Comparison of ENCODE assay signal across 24 mouse cellular contexts in genomic region chr5:53761346-53761745, GRCm38 (mm10). TPM values are rescaled to one million over a fixed set of nuclear protein-coding genes. Genes with fewer than 3 reads are reported as not detected.
DNase-seq lines count a peak whose midpoint lies in the region; ATAC-seq and TF ChIP-seq lines count a peak whose summit lies in the region.
"Had no signal": no experiment of that assay in that cellular context is flagged by ENCODE, and none has a peak within 500 bp of the region (broad histone marks: within the 10 kb centered on the region; RNA-seq: fewer than 3 reads in every experiment).

No protein-coding gene starts in this region.

- no peak overlapping the region for H3K4me2 ChIP-seq in heart, embryonic 12.5 days
- no peak overlapping the region for H3K4me2 ChIP-seq in intestine, embryonic 15.5 days (replicated peaks)
- no peak overlapping the region for H3K4me2 ChIP-seq in intestine, postnatal 0 days (replicated peaks; ENCODE audit: low read depth)
- no peak overlapping the region for H3K4me2 ChIP-seq in kidney, embryonic 16.5 days (replicated peaks; ENCODE audit: low read depth, low read length)
- H3K4me2 ChIP-seq: embryonic facial prominence, embryonic 12.5 days; forebrain, embryonic 15.5 days; hindbrain, embryonic 13.5 days had no signal

- no peaks in the 10 kb centered on the region for H3K36me3 ChIP-seq in heart, embryonic 12.5 days
- H3K36me3 ChIP-seq in intestine, embryonic 15.5 days: no peaks in the 10 kb centered on the region
- no peaks in the 10 kb centered on the region for H3K36me3 ChIP-seq in intestine, postnatal 0 days (ENCODE audit: control insufficient read depth, insufficient read depth)
- H3K36me3 ChIP-seq in kidney, embryonic 16.5 days (ENCODE audit: insufficient read depth, low read length): no peaks in the 10 kb centered on the region
- H3K36me3 ChIP-seq: embryonic facial prominence, embryonic 12.5 days; forebrain, embryonic 15.5 days; hindbrain, embryonic 13.5 days had no signal

- no peak overlapping the region for H3K4me3 ChIP-seq in heart, embryonic 12.5 days
- no peak overlapping the region for H3K4me3 ChIP-seq in intestine, embryonic 15.5 days (replicated peaks)
- H3K4me3 ChIP-seq in intestine, postnatal 0 days (ENCODE audit: low read depth, low read length): no peak overlapping the region
- no peak overlapping the region for H3K4me3 ChIP-seq in kidney, embryonic 16.5 days (ENCODE audit: low read length)
- H3K4me3 ChIP-seq: embryonic facial prominence, embryonic 12.5 days; forebrain, embryonic 15.5 days; hindbrain, embryonic 13.5 days had no signal

- no peak for DNase-seq in heart, postnatal 36 days
- DNase-seq in kidney, postnatal 10 days: no peak
- no peak for DNase-seq in gastrocnemius, postnatal 10 days
- DNase-seq: adrenal gland, postnatal 14 days; cerebellum, adult 11-12 months; cerebellum, adult 9-10 months; cerebellum, postnatal 25 days; gastrocnemius, postnatal 25 days; heart, postnatal 4 days had no signal

- 0 out of 2 replicates have a peak overlapping the region, but pooled peaks have one; percentile 64 for H3K27ac ChIP-seq in heart, embryonic 12.5 days (ENCODE audit: poor library complexity, severe bottlenecking)
- 0 out of 2 replicates have a peak overlapping the region, but pooled peaks have one; percentile 22 for H3K27ac ChIP-seq in intestine, embryonic 15.5 days
- H3K27ac ChIP-seq in intestine, postnatal 0 days (ENCODE audit: low read depth, low read length): no peak overlapping the region
- H3K27ac ChIP-seq in kidney, embryonic 16.5 days (ENCODE audit: low read length): peak overlapping the region; percentile 74; the same call in 1 of the 2 replicates
- H3K27ac ChIP-seq: embryonic facial prominence, embryonic 12.5 days; forebrain, embryonic 15.5 days; hindbrain, embryonic 13.5 days had no signal

- WGBS in heart, embryonic 12.5 days: 75% methylated on average over 3 of the region's 3 CpGs
- 55% methylated on average over 3 of the region's 3 CpGs for WGBS in intestine, embryonic 15.5 days
- WGBS in intestine, postnatal 0 days: 57% methylated on average over 3 of the region's 3 CpGs
- 82% methylated on average over 3 of the region's 3 CpGs for WGBS in kidney, embryonic 16.5 days

- no peak for ATAC-seq in heart, embryonic 12.5 days (ENCODE audit: insufficient number of reproducible peaks, low FRiP score)
- no peak for ATAC-seq in intestine, embryonic 15.5 days
- ATAC-seq in intestine, postnatal 0 days: no peak
- no peak for ATAC-seq in kidney, embryonic 16.5 days (ENCODE audit: low FRiP score, low TSS enrichment)
- ATAC-seq: activated CD4-positive, CD25-positive, alpha-beta regulatory T cell, adult 4 months; forebrain, embryonic 15.5 days; Patski had no signal

- intact Hi-C loops in heart, postnatal 36 days (cut with DNase I): no loop called here

- no peak for TF ChIP-seq CTCF in intestine, postnatal 0 days (IDR thresholded peaks at IDR 0.05; ENCODE audit: low read depth)

- no peaks in the 10 kb centered on the region for H3K27me3 ChIP-seq in heart, embryonic 12.5 days (replicated peaks)
- no peaks in the 10 kb centered on the region for H3K27me3 ChIP-seq in intestine, embryonic 15.5 days (replicated peaks)
- no peaks in the 10 kb centered on the region for H3K27me3 ChIP-seq in intestine, postnatal 0 days (replicated peaks; ENCODE audit: control insufficient read depth, insufficient read depth, low read length)
- no peaks in the 10 kb centered on the region for H3K27me3 ChIP-seq in kidney, embryonic 16.5 days (ENCODE audit: insufficient read depth, low read length)
- H3K27me3 ChIP-seq: CH12.LX; embryonic facial prominence, embryonic 12.5 days; forebrain, embryonic 15.5 days; hindbrain, embryonic 13.5 days; Patski had no signal

- no peak overlapping the region for H3K9ac ChIP-seq in heart, embryonic 12.5 days
- H3K9ac ChIP-seq in intestine, embryonic 15.5 days: no peak overlapping the region
- H3K9ac ChIP-seq in intestine, postnatal 0 days (ENCODE audit: low read depth, low read length): no peak overlapping the region
- H3K9ac ChIP-seq in kidney, embryonic 16.5 days (replicated peaks; ENCODE audit: low read length): no peak overlapping the region
- H3K9ac ChIP-seq: embryonic facial prominence, embryonic 12.5 days; forebrain, embryonic 15.5 days; hindbrain, embryonic 13.5 days had no signal

- H3K9me3 ChIP-seq in heart, embryonic 12.5 days (replicated peaks): no peaks in the 10 kb centered on the region
- H3K9me3 ChIP-seq in intestine, embryonic 15.5 days: no peaks in the 10 kb centered on the region
- no peaks in the 10 kb centered on the region for H3K9me3 ChIP-seq in intestine, postnatal 0 days (ENCODE audit: control insufficient read depth)
- no peaks in the 10 kb centered on the region for H3K9me3 ChIP-seq in kidney, embryonic 16.5 days (ENCODE audit: low read length)
- H3K9me3 ChIP-seq: embryonic facial prominence, embryonic 12.5 days; forebrain, embryonic 15.5 days; hindbrain, embryonic 13.5 days had no signal

- H3K4me1 ChIP-seq in heart, embryonic 12.5 days (replicated peaks): 0 out of 2 replicates have a peak, but pooled peaks cover 4% of the 10 kb centered on the region
- H3K4me1 ChIP-seq in intestine, embryonic 15.5 days (replicated peaks): no peaks in the 10 kb centered on the region
- no peaks in the 10 kb centered on the region for H3K4me1 ChIP-seq in intestine, postnatal 0 days (replicated peaks; ENCODE audit: control insufficient read depth, insufficient read depth, low read length)
- no peaks in the 10 kb centered on the region for H3K4me1 ChIP-seq in kidney, embryonic 16.5 days (ENCODE audit: insufficient read depth, low read length)
- H3K4me1 ChIP-seq: embryonic facial prominence, embryonic 12.5 days; forebrain, embryonic 15.5 days; hindbrain, embryonic 13.5 days had no signal

RNA-seq across cellular contexts. Expression of gene Tbc1d19, which starts 48.1 kb away (rescaled TPM):
- polyA plus RNA-seq in heart, embryonic 12.5 days (2016; fragmentation: Nextera tagmentation; extraction: Ambion mirVana): 30.5 and 36.9 TPM in 2 replicates
- 10 to 100 TPM; 18.3 to 22.3 TPM for total RNA-seq in heart, postnatal 36 days (2021)
- 27.9 and 31.5 TPM in 2 replicates for polyA plus RNA-seq in intestine, embryonic 15.5 days (2015; fragmentation: Nextera tagmentation; extraction: Ambion mirVana)
- 7.5 and 8.3 TPM in 2 replicates for polyA plus RNA-seq in intestine, postnatal 0 days (2015; fragmentation: Nextera tagmentation; extraction: Ambion mirVana)
- 51.4 and 56.9 TPM in 2 replicates for polyA plus RNA-seq in kidney, embryonic 16.5 days (2015; fragmentation: Nextera tagmentation; extraction: Ambion mirVana)
- 10 to 100 TPM; 20.5 to 21.2 TPM for total RNA-seq in gastrocnemius, postnatal 10 days (2021)

RNA-seq across cellular contexts. Expression of gene Cckar, which starts 53.8 kb away (rescaled TPM):
- 0.89 and 1.6 TPM in 2 replicates for polyA plus RNA-seq in heart, embryonic 12.5 days (2016; fragmentation: Nextera tagmentation; extraction: Ambion mirVana)
- total RNA-seq in heart, postnatal 36 days (2021): not detected
- 38.3 and 68.9 TPM in 2 replicates for polyA plus RNA-seq in intestine, embryonic 15.5 days (2015; fragmentation: Nextera tagmentation; extraction: Ambion mirVana)
- 2.3 and 2.4 TPM in 2 replicates for polyA plus RNA-seq in intestine, postnatal 0 days (2015; fragmentation: Nextera tagmentation; extraction: Ambion mirVana)
- 6.3 and 8.4 TPM in 2 replicates for polyA plus RNA-seq in kidney, embryonic 16.5 days (2015; fragmentation: Nextera tagmentation; extraction: Ambion mirVana)
- total RNA-seq in gastrocnemius, postnatal 10 days (2021): not detected
- total RNA-seq: CH12.LX; gastrocnemius, adult 18-20 months; gastrocnemius, postnatal 25 days; granulocyte monocyte progenitor cell, adult 5-6 weeks; heart, adult 8-10 months had no signal
- polyA plus RNA-seq: activated CD4-positive, CD25-positive, alpha-beta regulatory T cell, adult 4 months; cortical plate, adult 2 months; frontal cortex, adult 2 months; Patski had no signal
